Mouse (Mus musculus): ENCODE measurements at regions not wholly inside any gene's neighbourhood (a gene's known extent, or its start where the extent isn't known, plus 50 kb on each side); places are given as distances from the start of the nearest gene placed in this dataset.
A peak's percentile ranks its signal among the peaks of the same experiment; 100 is the strongest.
"Not testable (repeated sequence)": the region's sequence is repeated elsewhere in the genome, so short reads cannot be mapped to it uniquely, and the experiment has no call there.

GRCm38 (mm10) chr10:117461261-117461660 is 81.4 kb upstream of the Cpsf6 start:
- no peak for DNase-seq

- no peak for DNase-seq
Observed at GRCm38 (mm10) chr10:117460366-117460730, 80.5 kb upstream of the Cpsf6 start.

GRCm38 (mm10) chr10:117459651-117460365 is 80.0 kb upstream of the Cpsf6 start:
- DNase-seq = no peak

GRCm38 (mm10) chr10:117459041-117459475 is 79.2 kb upstream of the Cpsf6 start:
- DNase-seq = no peak

- no peak for DNase-seq
Observed at GRCm38 (mm10) chr10:117458271-117459040, 78.6 kb upstream of the Cpsf6 start.

GRCm38 (mm10) chr10:117457701-117457950 is 77.8 kb upstream of the Cpsf6 start:
- no peak for DNase-seq

GRCm38 (mm10) chr10:117456904-117457700 is 77.3 kb upstream of the Cpsf6 start:
- no peak for DNase-seq

- DNase-seq = no peak
Observed at GRCm38 (mm10) chr10:117456427-117456826, 76.6 kb upstream of the Cpsf6 start.

- DNase-seq = peak; percentile 31
Observed at GRCm38 (mm10) chr10:117455595-117456302, 75.9 kb upstream of the Cpsf6 start.

GRCm38 (mm10) chr10:117454711-117455591 is 75.1 kb upstream of the Cpsf6 start:
- no peak for DNase-seq

GRCm38 (mm10) chr10:117454171-117454500 is 74.3 kb upstream of the Cpsf6 start:
- no peak for DNase-seq

- DNase-seq = no peak
Observed at GRCm38 (mm10) chr10:117453406-117454170, 73.8 kb upstream of the Cpsf6 start.

GRCm38 (mm10) chr10:117452190-117452950 is 72.6 kb upstream of the Cpsf6 start:
- no peak for DNase-seq

- no peak for DNase-seq
Observed at GRCm38 (mm10) chr10:117451396-117452185, 71.8 kb upstream of the Cpsf6 start.

GRCm38 (mm10) chr10:117450631-117451030 is 70.8 kb upstream of the Cpsf6 start:
- no peak for DNase-seq

GRCm38 (mm10) chr10:117450240-117450569 is 70.4 kb upstream of the Cpsf6 start:
- no peak for DNase-seq

GRCm38 (mm10) chr10:117449416-117450239 is 69.8 kb upstream of the Cpsf6 start:
- no peak for DNase-seq

GRCm38 (mm10) chr10:117448783-117449182 is 69.0 kb upstream of the Cpsf6 start:
- not testable (repeated sequence) for DNase-seq

Measured in gastrocnemius, postnatal 10 days (tissue).